Mouse (Mus musculus) thymus, adult 2 months (tissue): Measurements from ENCODE around the gene Nrip1. TPM values are rescaled to one million over a fixed set of nuclear protein-coding genes. Genes with fewer than 3 reads are reported as not detected.

Experiments
- DNase-seq: peaks from one replicate; pipeline ENCODE4 v3.0.0; 2021
- H3K27ac ChIP-seq: fragments of 200-500 bp; 2 replicates; pipeline ENCODE4 v1.5.1; 2012; ENCODE audit warnings: low read length, control low read depth; ENCODE audit not compliant: control insufficient read depth, insufficient read depth
- H3K27me3 ChIP-seq: fragments of 200-500 bp; 2 replicates; pipeline ENCODE4 v1.6.1; 2012; ENCODE audit warnings: mild to moderate bottlenecking, low read length, moderate library complexity, mixed read lengths; ENCODE audit not compliant: control insufficient read depth, insufficient read depth
- H3K36me3 ChIP-seq: fragments of 200-500 bp; 2 replicates; pipeline ENCODE4 v1.6.1; 2012; ENCODE audit warnings: mild to moderate bottlenecking, low read length, moderate library complexity; ENCODE audit not compliant: control insufficient read depth, insufficient read depth
- H3K4me1 ChIP-seq: fragments of 200-500 bp; replicated peaks from 2 replicates; pipeline ENCODE4 v1.6.1; 2012; ENCODE audit warnings: low read length; ENCODE audit not compliant: control insufficient read depth, insufficient read depth
- H3K4me3 ChIP-seq: fragments of 200-500 bp; 2 replicates; pipeline ENCODE4 v1.5.1; 2012; ENCODE audit warnings: mild to moderate bottlenecking, low read length, control low read depth, moderate library complexity; ENCODE audit not compliant: control insufficient read depth, insufficient read depth
- CTCF ChIP-seq: fragments of 200-500 bp; IDR thresholded peaks from 2 replicates; pipeline ENCODE4 v1.5.1; 2012; ENCODE audit warnings: mild to moderate bottlenecking, control low read depth, low read length, moderate library complexity, borderline replicate concordance; ENCODE audit not compliant: control insufficient read depth, poor library complexity, insufficient read depth; ENCODE audit errors: extremely low read depth
- POLR2A ChIP-seq: fragments of 200-500 bp; IDR thresholded peaks from 2 replicates; pipeline ENCODE4 v1.6.1; 2012; ENCODE audit warnings: mild to moderate bottlenecking, low read length, control low read depth, moderate library complexity; ENCODE audit not compliant: control insufficient read depth, poor library complexity, insufficient read depth; ENCODE audit errors: extremely low read depth
- WGBS: fragments of 180-500 bp; shearing (Covaris S2); methylation state at CpG from one replicate; pipeline ENCODE4 v1.1.7; 2018; 5-methylcytosine and 5-hydroxymethylcytosine counted together
- polyA plus RNA-seq: library from polyadenylated mRNA; depleted of rRNA; stranded (reverse); fragments of >200 nt; gene quantifications from 2 replicates; pipeline ENCODE4 v1.2.3, GENCODE M21; 2012

Gene Nrip1
- polyA plus RNA-seq, 1 experiment: 23.7 TPM

DNA sequence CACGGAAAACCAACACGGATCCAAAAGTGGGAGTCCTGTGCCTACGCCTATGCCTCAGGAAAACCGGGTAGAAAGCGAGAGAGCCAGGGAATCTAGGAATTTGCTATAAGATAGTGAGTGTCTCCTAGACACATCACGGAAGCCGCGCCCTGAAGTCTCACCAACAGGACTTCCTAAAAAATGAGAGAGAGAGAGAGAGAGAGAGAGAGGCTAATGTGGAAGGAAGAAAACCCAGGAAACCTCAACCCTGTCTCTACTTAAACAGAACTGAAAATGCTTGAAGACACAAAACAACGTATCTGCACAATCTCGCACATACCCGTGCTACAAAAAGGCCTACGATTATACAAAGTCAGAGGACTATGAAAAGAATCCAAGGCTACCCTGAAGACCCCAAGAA lies 10.6 kb downstream of the Nrip1 start:
- 60% methylated on average over 12 of the region's 12 CpGs for WGBS
- H3K27ac ChIP-seq: no peak overlapping the region
- TF ChIP-seq CTCF: no peak
- TF ChIP-seq POLR2A: no peak

GRCm38 (mm10) chr16:76360441-76360840 lies 13.2 kb downstream of the Nrip1 start:
- Histone ChIP-seq H3K27me3 (no peaks in the 10 kb centered on the region), H3K36me3 (no peaks in the 10 kb centered on the region), H3K27ac (no peak overlapping the region), H3K4me3 (no peak overlapping the region), H3K4me1 (peaks cover 41% of the 10 kb centered on the region)
- no peak for TF ChIP-seq POLR2A
- no peak for TF ChIP-seq CTCF
- no peak for DNase-seq
- WGBS: 96% methylated on average over 6 of the region's 6 CpGs

More for the DNA sequence above, 10.6 kb downstream of the Nrip1 start:
- Histone ChIP-seq H3K4me1 (peaks cover 48% of the 10 kb centered on the region), H3K4me3 (no peak overlapping the region), H3K27me3 (no peaks in the 10 kb centered on the region), H3K36me3 (no peaks in the 10 kb centered on the region)
- no peak for DNase-seq

DNA sequence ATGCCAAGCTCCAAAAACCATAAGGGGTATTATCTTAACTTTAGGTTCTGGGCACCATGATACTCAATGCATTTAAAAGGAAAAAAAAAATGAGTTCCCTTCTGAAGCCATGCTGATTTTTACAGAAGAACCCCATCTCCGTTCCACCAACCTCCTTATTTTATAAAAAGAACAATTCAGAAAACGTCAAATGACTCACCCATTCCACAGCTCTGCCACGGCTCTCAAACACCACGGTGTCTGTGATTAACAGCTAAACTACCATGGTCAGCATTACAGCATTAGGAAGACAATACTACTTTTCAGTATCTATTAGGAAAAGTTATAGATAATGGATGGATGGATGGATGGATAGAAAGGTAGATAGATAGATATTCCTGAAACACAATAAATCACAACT lies 14.9 kb downstream of the Nrip1 start:
- WGBS: 88% methylated on average over 4 of the region's 4 CpGs
- no peaks in the 10 kb centered on the region for H3K27me3 ChIP-seq
- H3K27ac ChIP-seq: no peak overlapping the region
- no peak for TF ChIP-seq POLR2A
- TF ChIP-seq CTCF: no peak
- H3K4me1 ChIP-seq: peaks cover 38% of the 10 kb centered on the region
- DNase-seq: no peak
- no peak overlapping the region for H3K4me3 ChIP-seq
- H3K36me3 ChIP-seq: no peaks in the 10 kb centered on the region

DNA sequence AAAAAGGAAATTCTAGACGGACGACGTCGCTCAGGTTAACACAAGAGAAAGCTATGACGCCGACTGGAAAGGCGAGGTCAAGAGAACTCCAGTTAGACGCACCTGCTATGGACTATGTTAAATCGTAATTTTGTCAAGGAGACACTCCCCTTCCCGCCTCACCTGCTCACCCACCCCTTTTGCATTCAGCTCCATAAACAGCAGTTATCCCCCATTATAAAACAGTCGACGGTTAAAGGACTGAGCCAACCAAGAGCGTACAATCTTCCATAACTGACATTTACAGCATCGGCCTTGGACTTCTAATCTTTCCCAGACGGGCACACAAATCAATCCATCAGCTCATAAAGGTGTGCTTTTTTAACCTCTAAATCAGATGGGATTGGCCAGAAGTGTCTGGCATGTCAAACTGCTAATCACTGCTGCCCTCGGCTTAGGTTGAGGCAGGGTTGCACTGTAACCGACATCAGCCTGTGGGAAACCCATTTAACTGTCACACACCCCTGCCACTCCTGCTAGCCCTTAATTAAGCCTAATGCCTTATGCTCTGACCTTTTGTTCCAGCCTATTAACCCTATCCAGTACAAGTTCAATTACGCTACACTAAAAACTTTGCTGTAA lies 15.4 kb downstream of the Nrip1 start:
- Histone ChIP-seq H3K27me3 (no peaks in the 10 kb centered on the region), H3K4me1 (peaks cover 36% of the 10 kb centered on the region), H3K4me3 (no peak overlapping the region), H3K27ac (no peak overlapping the region), H3K36me3 (no peaks in the 10 kb centered on the region)
- TF ChIP-seq CTCF (no peak), POLR2A (no peak)
- 96% methylated on average over 18 of the region's 18 CpGs for WGBS
- DNase-seq: no peak

DNA sequence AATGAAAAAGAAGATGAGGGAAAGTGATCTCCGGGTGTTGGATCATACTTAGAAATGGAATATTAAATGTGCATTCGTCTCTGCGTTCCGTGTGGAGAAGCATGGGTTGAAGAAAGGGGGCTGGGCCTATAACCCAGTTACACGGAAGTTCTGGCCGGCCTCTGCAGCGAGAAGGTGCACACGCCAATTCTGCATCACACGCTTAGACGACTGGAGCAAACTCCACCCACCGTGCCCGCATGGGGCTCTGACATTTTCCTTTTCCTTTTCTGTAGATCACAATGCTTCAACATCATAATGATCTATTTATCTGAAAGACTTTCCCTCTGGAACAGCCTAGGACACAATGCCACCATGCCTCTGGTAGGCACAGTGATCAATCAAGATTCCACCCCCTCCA lies 16.5 kb downstream of the Nrip1 start:
- peaks cover 2% of the 10 kb centered on the region; the same call in 1 of the 2 replicates for H3K36me3 ChIP-seq
- H3K4me1 ChIP-seq: peaks cover 31% of the 10 kb centered on the region
- H3K27me3 ChIP-seq: no peaks in the 10 kb centered on the region
- 93% methylated on average over 12 of the region's 12 CpGs for WGBS
- no peak for DNase-seq
- no peak for TF ChIP-seq CTCF
- no peak for TF ChIP-seq POLR2A
- H3K27ac ChIP-seq: no peak overlapping the region
- H3K4me3 ChIP-seq: no peak overlapping the region

DNA sequence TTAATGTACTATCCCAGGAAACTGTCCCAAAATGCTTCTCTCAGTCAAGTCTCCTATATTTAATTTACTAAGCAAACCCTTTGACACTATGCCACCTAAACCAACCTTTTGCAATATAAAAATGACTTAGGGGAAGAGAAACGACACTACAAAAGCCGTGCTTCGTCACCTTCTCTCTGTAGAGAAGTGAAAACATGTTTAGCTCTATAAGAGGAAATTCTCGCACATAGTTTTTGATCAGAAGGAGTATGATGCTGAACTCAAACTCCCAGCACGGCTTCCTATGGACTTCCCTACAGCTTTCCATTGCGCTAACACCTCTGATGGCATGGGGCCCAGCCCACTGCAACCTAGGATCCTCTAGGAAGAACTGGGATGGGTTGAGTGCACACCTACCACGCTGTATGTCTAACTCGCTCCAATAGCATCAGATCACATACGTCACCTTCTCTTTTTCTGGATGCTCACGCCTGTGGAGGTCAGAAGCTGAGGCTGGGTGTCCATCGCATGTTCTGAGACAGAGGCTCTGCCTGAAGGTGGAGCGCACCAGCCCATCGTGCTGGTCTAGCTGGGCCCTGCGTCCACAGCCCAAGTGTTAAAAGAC lies 17.6 kb downstream of the Nrip1 start:
- Histone ChIP-seq H3K4me1 (peaks cover 24% of the 10 kb centered on the region), H3K27ac (peak overlapping the region; percentile 3; the same call in 1 of the 2 replicates)

GRCm38 (mm10) chr16:76355267-76355666 lies 18.4 kb downstream of the Nrip1 start:
- Histone ChIP-seq H3K4me3 (no peak overlapping the region), H3K27ac (no peak overlapping the region), H3K4me1 (peaks cover 24% of the 10 kb centered on the region), H3K27me3 (no peaks in the 10 kb centered on the region), H3K36me3 (peaks cover 7% of the 10 kb centered on the region; the same call in 1 of the 2 replicates)
- no peak for TF ChIP-seq CTCF
- DNase-seq: no peak
- WGBS: 55% methylated on average over 5 of the region's 5 CpGs

More for the DNA sequence above, 17.6 kb downstream of the Nrip1 start:
- H3K4me3 ChIP-seq: no peak overlapping the region
- TF ChIP-seq POLR2A (no peak), CTCF (no peak)
- peaks cover 3% of the 10 kb centered on the region; the same call in 1 of the 2 replicates for H3K36me3 ChIP-seq
- DNase-seq: no peak
- WGBS: 79% methylated on average over 14 of the region's 14 CpGs
- no peaks in the 10 kb centered on the region for H3K27me3 ChIP-seq

DNA sequence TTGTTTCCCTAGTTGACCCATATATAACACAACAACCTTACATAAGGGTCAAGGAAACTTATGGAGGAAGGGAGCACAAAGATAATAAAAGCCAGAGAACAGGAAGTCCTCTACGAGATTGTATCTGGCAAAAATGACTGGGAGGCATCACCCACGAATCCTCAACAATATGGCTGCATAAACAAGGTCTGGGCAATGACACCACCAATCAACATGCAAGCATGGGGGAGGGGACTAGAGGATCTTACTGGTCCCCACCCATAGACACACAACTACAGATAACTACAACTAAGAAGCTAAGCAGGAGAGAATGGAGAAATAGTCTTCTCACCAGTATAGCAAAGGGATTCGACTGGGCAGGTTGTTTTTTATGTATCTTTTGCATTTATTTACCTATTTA lies 18.8 kb downstream of the Nrip1 start:
- TF ChIP-seq CTCF: no peak
- TF ChIP-seq POLR2A: no peak
- 33% methylated on average over 3 of the region's 3 CpGs for WGBS
- peaks cover 23% of the 10 kb centered on the region for H3K4me1 ChIP-seq
- no peaks in the 10 kb centered on the region for H3K27me3 ChIP-seq
- no peak overlapping the region for H3K4me3 ChIP-seq
- peak overlapping the region; percentile 43 for H3K27ac ChIP-seq
- no peak for DNase-seq
- H3K36me3 ChIP-seq: peaks cover 7% of the 10 kb centered on the region
